Mouse (Mus musculus) bone marrow macrophage, adult 2 months (primary cell): ENCODE measurements around the gene Trim60.

Experiments used
- CTCF ChIP-seq: IDR thresholded peaks from 2 replicates; pipeline ENCODE4 v1.5.1; 2012; ENCODE audit warnings: low read depth, mild to moderate bottlenecking, low read length, moderate library complexity
- POLR2A ChIP-seq: IDR thresholded peaks from 2 replicates; pipeline ENCODE4 v1.6.1; 2012; ENCODE audit warnings: mild to moderate bottlenecking, low read depth, low read length, borderline replicate concordance

DNA sequence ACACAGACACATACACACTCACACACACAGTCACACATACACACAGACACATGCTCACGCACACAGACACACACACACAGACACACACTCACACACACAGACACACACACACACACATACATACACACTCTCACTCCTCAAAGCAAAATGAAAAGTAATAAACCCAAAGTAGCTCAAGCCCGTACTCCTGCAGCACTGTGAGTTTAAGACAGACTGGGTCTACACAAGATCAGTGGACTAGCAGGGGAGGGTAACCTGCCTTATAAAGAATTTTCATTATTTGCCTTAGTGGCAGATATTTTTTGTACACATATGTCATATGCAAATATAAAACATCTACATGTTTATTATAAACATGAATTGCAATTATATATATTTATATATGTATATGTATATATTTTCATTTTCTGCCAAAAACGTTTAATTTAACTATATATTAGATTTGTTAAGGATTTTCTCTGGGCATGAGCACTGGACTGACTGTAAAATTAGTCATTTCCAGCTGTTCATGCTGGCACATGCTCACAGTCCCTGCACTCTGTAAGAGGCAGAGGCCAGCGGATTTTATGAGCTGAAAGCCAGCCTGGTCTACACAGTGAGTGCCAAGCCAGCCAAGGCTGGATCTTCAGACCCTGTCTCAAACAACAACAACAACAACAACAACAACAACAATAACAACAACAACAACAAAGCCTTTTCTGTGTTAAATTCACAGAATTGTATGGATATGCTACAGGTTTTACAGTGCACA is 12.5 kb upstream of the Trim60 start:
- TF ChIP-seq POLR2A (no peak), CTCF (no peak)
